Mouse (Mus musculus) lung, postnatal 0 days (tissue): ENCODE results near the gene Kansl2.

Source experiments
- CTCF ChIP-seq: IDR thresholded peaks from 2 replicates; pipeline ENCODE4 v1.5.1; 2016; ENCODE audit warnings: antibody characterized with exemption, mild to moderate bottlenecking
- EP300 ChIP-seq: IDR thresholded peaks from 2 replicates; pipeline ENCODE4 v1.6.1; 2016; ENCODE audit warnings: antibody characterized with exemption, mild to moderate bottlenecking, control low read depth

- TF ChIP-seq EP300 (no peak), CTCF (no peak)
These were observed 32.9 kb upstream of the Kansl2 start for GRCm38 (mm10) chr15:98566973-98567277.
